Mouse (Mus musculus) embryonic fibroblast, embryonic 13.5 days (primary cell): ENCODE data around the gene Vmn2r102.

Experiments used
- CTCF ChIP-seq: IDR thresholded peaks from 2 replicates; pipeline ENCODE4 v1.5.1; 2011; ENCODE audit warnings: mild to moderate bottlenecking, control low read depth, low read length, moderate library complexity, borderline replicate concordance; ENCODE audit not compliant: insufficient read depth
- POLR2A ChIP-seq: IDR thresholded peaks from 2 replicates; pipeline ENCODE4 v1.6.1; 2011; ENCODE audit warnings: low read depth, mild to moderate bottlenecking, control low read depth, low read length, moderate library complexity

- TF ChIP-seq POLR2A (no peak), CTCF (no peak)
Measured at GRCm38 (mm10) chr17:19629328-19629727, 30.8 kb upstream of the Vmn2r102 start.
